Comparison of ENCODE assay signal across 9 mouse cellular contexts in the genomic region with DNA sequence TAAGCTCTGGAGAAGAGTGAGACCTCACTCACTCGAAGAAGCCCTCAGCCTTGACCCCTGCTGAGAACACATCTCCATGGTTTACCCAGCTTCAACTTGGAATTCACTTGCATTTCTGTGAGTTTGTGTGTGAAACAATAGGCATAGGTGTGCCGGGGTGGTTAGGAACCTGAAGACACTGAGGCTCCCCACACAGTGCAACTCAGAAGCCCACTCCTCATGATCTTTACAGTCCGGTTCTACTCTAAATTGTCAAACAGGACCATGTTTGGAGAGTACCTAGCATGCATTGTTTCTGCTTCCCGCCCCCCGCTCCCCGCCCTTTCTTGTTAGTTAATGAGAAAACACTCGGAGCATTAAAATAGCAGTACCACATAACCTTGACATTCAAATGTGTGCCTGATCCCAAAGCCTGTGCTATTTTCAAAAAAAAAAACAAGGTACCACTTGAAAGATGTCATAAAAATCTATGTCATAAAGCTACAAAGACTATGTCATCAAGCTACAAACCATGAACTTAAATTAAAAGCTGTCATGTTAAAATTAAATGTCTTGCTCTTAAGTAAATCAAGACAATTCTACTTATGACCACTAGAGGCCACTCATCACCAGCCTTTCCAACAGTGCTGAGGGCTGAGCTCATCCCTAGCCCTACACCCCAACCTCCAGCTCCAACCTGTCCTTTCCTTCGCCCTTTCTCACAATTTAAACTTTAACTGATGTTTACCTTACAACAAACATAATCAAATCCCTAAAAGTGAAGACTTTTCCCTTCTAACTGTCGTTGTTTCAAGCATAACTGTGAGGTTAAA. TPM values are rescaled to one million over a fixed set of nuclear protein-coding genes. Genes with fewer than 3 reads are reported as not detected.
DNase-seq lines count a peak whose midpoint lies in the region; ATAC-seq and TF ChIP-seq lines count a peak whose summit lies in the region.
"Had no signal": no experiment of that assay in that cellular context is flagged by ENCODE, and none has a peak within 500 bp of the region (broad histone marks: within the 10 kb centered on the region; RNA-seq: fewer than 3 reads in every experiment).

No protein-coding gene starts in this region.

- H3K4me1 ChIP-seq in thymus, adult 2 months (replicated peaks; ENCODE audit: control insufficient read depth, insufficient read depth, low read length) = no peaks in the 10 kb centered on the region
- H3K4me1 ChIP-seq in heart, postnatal 0 days (ENCODE audit: control insufficient read depth, insufficient read depth) = no peaks in the 10 kb centered on the region
- no peaks in the 10 kb centered on the region for H3K4me1 ChIP-seq in liver, embryonic 14.5 days (replicated peaks; ENCODE audit: control insufficient read depth in 2 of 2, insufficient read depth in 2 of 2, low read length in 1 of 2)
- H3K4me1 ChIP-seq: stomach, embryonic 15.5 days had no signal

- no peak for TF ChIP-seq CTCF in thymus, adult 2 months (IDR thresholded peaks at IDR 0.05; ENCODE audit: borderline replicate concordance, control insufficient read depth, extremely low read depth, insufficient read depth, low read length, poor library complexity)
- peak; percentile 81 for TF ChIP-seq CTCF in heart, postnatal 0 days (IDR thresholded peaks at IDR 0.05; ENCODE audit: low read depth)
- TF ChIP-seq CTCF in liver, embryonic 14.5 days (IDR thresholded peaks at IDR 0.05; ENCODE audit: low read depth) = peak; percentile 79

- no peaks in the 10 kb centered on the region for H3K36me3 ChIP-seq in thymus, adult 2 months (ENCODE audit: control insufficient read depth, insufficient read depth, low read length)
- H3K36me3 ChIP-seq in heart, postnatal 0 days (replicated peaks; ENCODE audit: control insufficient read depth, insufficient read depth, low read length) = no peaks in the 10 kb centered on the region
- no peaks in the 10 kb centered on the region for H3K36me3 ChIP-seq in liver, embryonic 14.5 days (replicated peaks; ENCODE audit: control insufficient read depth, insufficient read depth, low read depth)
- H3K36me3 ChIP-seq: stomach, embryonic 15.5 days had no signal

- no peak for TF ChIP-seq EP300 in heart, postnatal 0 days (IDR thresholded peaks at IDR 0.05; ENCODE audit: low read depth)
- TF ChIP-seq EP300 in liver, embryonic 14.5 days (IDR thresholded peaks at IDR 0.05; ENCODE audit: low read depth) = no peak

- no peaks in the 10 kb centered on the region for H3K27me3 ChIP-seq in thymus, adult 2 months (ENCODE audit: control insufficient read depth, insufficient read depth, low read length)
- H3K27me3 ChIP-seq in heart, postnatal 0 days (ENCODE audit: control insufficient read depth, insufficient read depth, low read length) = no peaks in the 10 kb centered on the region
- H3K27me3 ChIP-seq in liver, embryonic 14.5 days (ENCODE audit: control insufficient read depth, insufficient read depth, low read length) = no peaks in the 10 kb centered on the region
- H3K27me3 ChIP-seq: stomach, embryonic 15.5 days had no signal

- H3K9ac ChIP-seq in heart, postnatal 0 days (replicated peaks; ENCODE audit: low read depth, low read length) = no peak overlapping the region
- no peak overlapping the region for H3K9ac ChIP-seq in liver, embryonic 14.5 days (replicated peaks)
- H3K9ac ChIP-seq: stomach, embryonic 15.5 days had no signal

- peak; percentile 18 for DNase-seq in gastrocnemius, adult 18-20 months (ENCODE audit: low spot score)
- DNase-seq in gastrocnemius, postnatal 4 days (ENCODE audit: low spot score in 2 of 2) = no peak
- DNase-seq in thymus, postnatal 0 days (ENCODE audit: low spot score) = peak; percentile 48
- no peak for DNase-seq in thymus, adult 2 months
- peak; percentile 44 for DNase-seq in cerebellum, adult 9-11 months
- peak; percentile 67 for DNase-seq in heart, postnatal 0 days (ENCODE audit: low spot score)
- DNase-seq in liver, embryonic 14.5 days (ENCODE audit: low read depth in 3 of 3, low spot score in 3 of 3) = peak; percentile 10 to 19 (median 12)

- no peak for TF ChIP-seq POLR2A in thymus, adult 2 months (IDR thresholded peaks at IDR 0.05; ENCODE audit: control insufficient read depth, extremely low read depth, insufficient read depth, low read length, poor library complexity)

- no peak overlapping the region for H3K27ac ChIP-seq in thymus, adult 2 months (ENCODE audit: control insufficient read depth, insufficient read depth, low read length)
- no peak overlapping the region for H3K27ac ChIP-seq in heart, postnatal 0 days (ENCODE audit: low read depth)
- no peak overlapping the region for H3K27ac ChIP-seq in liver, embryonic 14.5 days
- H3K27ac ChIP-seq: stomach, embryonic 15.5 days had no signal

- no peak overlapping the region for H3K4me3 ChIP-seq in thymus, adult 2 months (ENCODE audit: control insufficient read depth, insufficient read depth, low read length)
- H3K4me3 ChIP-seq in heart, postnatal 0 days (ENCODE audit: low read depth, low read length) = no peak overlapping the region
- H3K4me3 ChIP-seq in liver, embryonic 14.5 days (ENCODE audit: insufficient read depth in 1 of 2, low read depth in 2 of 2, low read length in 2 of 2) = no peak overlapping the region
- H3K4me3 ChIP-seq: stomach, embryonic 15.5 days had no signal

- H3K4me2 ChIP-seq in heart, postnatal 0 days (ENCODE audit: low read depth, low read length) = no peak overlapping the region
- no peak overlapping the region for H3K4me2 ChIP-seq in liver, embryonic 14.5 days (ENCODE audit: low read depth)
- H3K4me2 ChIP-seq: stomach, embryonic 15.5 days had no signal

- ATAC-seq in heart, postnatal 0 days (ENCODE audit: insufficient read depth, low read depth) = no peak
- ATAC-seq in liver, embryonic 14.5 days (ENCODE audit: insufficient read depth) = no peak
- ATAC-seq in neutrophil, adult 5-6 weeks (ENCODE audit: extremely low read depth, insufficient number of reproducible peaks, low FRiP score, poor library complexity, severe bottlenecking) = peak; percentile 73

- H3K9me3 ChIP-seq in heart, postnatal 0 days (replicated peaks; ENCODE audit: control insufficient read depth, low read length) = no peaks in the 10 kb centered on the region
- H3K9me3 ChIP-seq in liver, embryonic 14.5 days (ENCODE audit: control insufficient read depth, low read length) = no peaks in the 10 kb centered on the region
- H3K9me3 ChIP-seq: stomach, embryonic 15.5 days had no signal

- WGBS in thymus, adult 2 months = 60% methylated on average over 9 of the region's 9 CpGs
- WGBS in heart, postnatal 0 days = 40% methylated on average over 9 of the region's 9 CpGs
- 31% methylated on average over 9 of the region's 9 CpGs for WGBS in liver, embryonic 14.5 days (ENCODE audit: insufficient replicate concordance)

RNA-seq across cellular contexts. Expression of a gene that starts 19.8 kb away (rescaled TPM):
- total RNA-seq in gastrocnemius, adult 18-20 months (2021) = under 1 TPM; 0.11 to 0.24 TPM
- total RNA-seq in gastrocnemius, postnatal 4 days (2021) = under 1 TPM; 0.25 to 0.29 TPM
- 0.40 and 0.55 TPM in 2 replicates for polyA plus RNA-seq in thymus, postnatal 0 days (2015; fragmentation: Nextera tagmentation; extraction: Ambion mirVana)
- polyA plus RNA-seq in thymus, adult 2 months (2012; rRNA removed) = 0.04 and 0.32 TPM in 2 replicates
- not detected in 2 replicates for total RNA-seq in heart, postnatal 0 days (2014; rRNA removed; ENCODE audit: low replicate concordance)
- polyA plus RNA-seq in heart, postnatal 0 days (2015; fragmentation: Nextera tagmentation; extraction: Ambion mirVana) = 0.30 and 0.91 TPM in 2 replicates
- 0.06 and 0.17 TPM in 2 replicates for polyA plus RNA-seq in liver, embryonic 14.5 days (2012; rRNA removed)
- polyA plus RNA-seq in liver, embryonic 14.5 days (2014; fragmentation: Nextera tagmentation; extraction: Ambion mirVana) = 0.09 TPM in 2 replicates
- total RNA-seq in neutrophil, adult 5-6 weeks (2017) = 0.12 TPM in 1 of 2 replicates, not detected in the other

RNA-seq across cellular contexts. Expression of a gene that starts 24.7 kb away (rescaled TPM):
- 1 to 10 TPM; 8.2 to 9.4 TPM for total RNA-seq in gastrocnemius, adult 18-20 months (2021)
- total RNA-seq in gastrocnemius, postnatal 4 days (2021) = 10 to 100 TPM; 24.6 to 32.5 TPM
- 85.9 and 105 TPM in 2 replicates for polyA plus RNA-seq in thymus, postnatal 0 days (2015; fragmentation: Nextera tagmentation; extraction: Ambion mirVana)
- 61.7 and 90.6 TPM in 2 replicates for polyA plus RNA-seq in thymus, adult 2 months (2012; rRNA removed)
- total RNA-seq in heart, postnatal 0 days (2014; rRNA removed; ENCODE audit: low replicate concordance) = 19.7 and 30.5 TPM in 2 replicates
- 27.4 and 29.2 TPM in 2 replicates for polyA plus RNA-seq in heart, postnatal 0 days (2015; fragmentation: Nextera tagmentation; extraction: Ambion mirVana)
- 5.6 and 10.2 TPM in 2 replicates for polyA plus RNA-seq in liver, embryonic 14.5 days (2012; rRNA removed)
- polyA plus RNA-seq in liver, embryonic 14.5 days (2014; fragmentation: Nextera tagmentation; extraction: Ambion mirVana) = 23.6 and 26.2 TPM in 2 replicates
- 158 and 165 TPM in 2 replicates for total RNA-seq in neutrophil, adult 5-6 weeks (2017)

Comparison
In these comparisons a context has a peak if more than half of its experiments do, and no peak if none do; other contexts are left out.
1. DNase-seq: peak in gastrocnemius, adult 18-20 months (single experiment), thymus, postnatal 0 days (single experiment), cerebellum, adult 9-11 months (single experiment), heart, postnatal 0 days (single experiment) and liver, embryonic 14.5 days (3 of 3); none in gastrocnemius, postnatal 4 days (0 of 2) and thymus, adult 2 months (single experiment).